Mouse (Mus musculus) liver, adult 2 months (tissue): ENCODE data around the gene Slc25a22.

Experiments
- CTCF ChIP-seq: fragments of 200-500 bp; IDR thresholded peaks from 2 replicates; pipeline ENCODE4 v1.5.1; 2011; ENCODE audit warnings: low read depth, low read length, control low read depth
- POLR2A ChIP-seq: fragments of 200-500 bp; IDR thresholded peaks from 2 replicates; pipeline ENCODE4 v1.6.1; 2011; ENCODE audit warnings: low read length, control low read depth; ENCODE audit not compliant: insufficient read depth; ENCODE audit errors: extremely low read depth

DNA sequence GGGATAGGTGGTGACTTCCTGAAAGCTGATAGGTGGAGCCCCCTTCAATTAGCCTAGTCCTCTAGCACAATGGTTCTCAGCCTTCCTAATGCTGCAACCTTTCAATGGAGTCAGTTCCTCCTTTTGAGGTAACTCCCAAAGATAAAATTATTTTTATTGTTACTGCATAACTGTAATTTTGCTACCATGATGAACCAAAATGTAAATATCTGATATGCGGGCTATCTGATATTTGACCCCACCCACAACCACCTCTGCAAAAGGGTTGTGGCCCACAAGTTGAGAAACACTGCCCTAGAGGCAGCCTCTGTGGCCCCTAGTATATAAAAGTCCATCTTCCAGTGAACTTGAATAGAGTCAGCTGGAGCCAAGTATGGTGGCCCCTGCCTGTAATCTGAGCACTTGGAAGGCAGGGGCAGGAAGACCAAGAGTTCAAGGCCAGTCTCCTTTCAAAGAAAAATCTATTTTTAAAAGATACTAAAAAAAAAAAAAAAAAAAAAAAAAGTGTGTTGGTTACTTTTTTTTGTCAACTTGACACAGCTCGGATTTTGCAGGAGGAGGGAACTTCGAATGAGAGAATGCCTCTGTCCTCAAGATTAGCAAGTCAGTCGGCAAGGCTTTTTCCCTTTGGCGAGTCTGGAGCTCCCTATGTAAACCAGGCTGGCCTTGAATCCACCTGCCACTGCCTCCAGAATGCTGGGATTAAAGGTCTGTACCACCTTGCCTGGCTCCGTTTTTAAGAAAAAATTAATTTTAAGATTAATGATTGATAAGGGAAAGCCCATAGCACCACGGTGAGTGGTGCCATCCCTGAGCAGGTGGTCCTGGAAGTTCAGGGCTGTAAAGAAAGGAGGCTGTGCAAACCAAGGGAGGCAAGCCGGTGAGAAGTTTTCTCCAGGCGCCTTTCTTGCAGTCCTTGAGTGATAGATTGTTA is 47.1 kb downstream of the Slc25a22 start:
- TF ChIP-seq CTCF (no peak), POLR2A (no peak)
